Mouse (Mus musculus) lung, postnatal 14 days (tissue): Measurements from ENCODE around the gene Ipmk.
"Not testable (repeated sequence)": the region's sequence is repeated elsewhere in the genome, so short reads cannot be mapped to it uniquely, and the experiment has no call there.

ENCODE experiments used
- DNase-seq: peaks from one replicate; pipeline ENCODE4 v3.0.0; 2021

Ipmk gene

DNA sequence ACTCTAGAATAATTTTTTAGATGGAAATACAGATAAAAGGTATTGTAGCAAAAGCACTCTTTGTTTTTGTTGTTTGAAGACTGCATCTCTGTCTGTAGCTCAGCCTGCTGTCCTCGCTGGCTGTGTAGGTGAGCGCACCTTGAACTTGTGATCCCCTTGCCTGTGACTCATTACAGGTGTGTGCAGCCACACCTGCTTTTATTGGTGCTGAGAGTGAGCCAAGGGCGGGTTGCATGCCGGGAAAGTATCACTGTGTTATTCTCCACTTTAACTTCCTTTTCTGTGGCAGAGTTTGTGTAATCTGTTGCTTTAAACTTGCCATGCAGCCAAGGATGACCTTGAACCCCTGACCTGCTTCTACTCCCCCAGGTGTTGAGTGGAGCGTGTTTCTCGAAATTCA is 28.5 kb downstream of the Ipmk start:
- DNase-seq, result no peak

- no peak for DNase-seq
Measured at GRCm38 (mm10) chr10:71380406-71380805, 32.8 kb downstream of the Ipmk start.

GRCm38 (mm10) chr10:71381471-71382033 is 34.0 kb downstream of the Ipmk start:
- no peak for DNase-seq

DNA sequence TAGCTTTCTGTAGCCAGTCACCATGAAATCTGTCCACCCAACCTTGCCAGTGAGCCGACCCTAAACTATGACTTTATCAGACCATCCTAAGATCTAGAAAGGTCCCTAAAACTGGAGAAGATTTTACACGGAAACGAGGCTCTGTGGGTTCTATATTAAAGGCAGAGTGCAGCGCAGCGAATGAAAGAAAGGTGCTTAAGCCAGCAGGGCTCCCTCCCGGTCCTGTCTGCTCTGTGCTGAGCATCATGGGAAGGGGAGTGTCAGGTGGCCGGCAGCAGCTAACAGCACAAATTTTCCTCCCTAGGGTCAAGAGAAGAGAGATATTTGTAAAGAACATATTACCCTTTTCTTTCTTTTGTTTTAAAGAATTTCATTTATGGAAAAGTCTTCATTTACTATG is 34.5 kb downstream of the Ipmk start:
- no peak for DNase-seq

DNA sequence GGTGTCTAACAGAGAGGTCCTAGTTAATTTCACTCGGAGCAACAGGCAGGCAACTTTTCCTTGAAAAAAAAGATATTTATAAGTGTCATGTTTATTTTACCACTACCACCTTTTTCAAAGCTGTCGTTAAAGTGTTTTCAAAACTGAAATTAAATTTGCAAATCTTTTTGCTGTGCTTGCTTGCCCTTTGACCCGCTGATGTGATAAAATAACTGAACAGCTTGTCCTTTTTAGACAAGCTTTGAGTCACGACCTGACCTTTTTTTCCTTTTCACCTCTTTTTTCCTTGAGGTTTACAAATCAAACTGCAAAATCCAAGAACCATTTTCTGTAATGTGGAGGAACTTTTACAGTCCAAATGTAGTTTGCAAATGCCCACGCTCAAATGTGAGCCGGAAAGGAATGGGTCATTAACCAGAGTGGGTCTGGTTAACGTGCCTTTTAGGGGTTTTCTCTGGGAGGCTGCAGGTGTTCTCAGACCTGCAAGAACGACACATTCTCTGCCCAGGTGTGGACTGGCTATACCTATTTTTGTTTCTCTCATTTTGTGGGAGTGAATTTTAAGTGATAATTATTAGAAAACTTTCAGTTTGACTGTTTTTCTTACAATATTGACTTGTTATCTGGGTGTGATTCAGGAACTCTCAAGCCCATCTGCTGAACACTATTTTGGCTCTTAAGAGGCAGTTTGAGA is 35.4 kb downstream of the Ipmk start:
- no peak for DNase-seq

DNA sequence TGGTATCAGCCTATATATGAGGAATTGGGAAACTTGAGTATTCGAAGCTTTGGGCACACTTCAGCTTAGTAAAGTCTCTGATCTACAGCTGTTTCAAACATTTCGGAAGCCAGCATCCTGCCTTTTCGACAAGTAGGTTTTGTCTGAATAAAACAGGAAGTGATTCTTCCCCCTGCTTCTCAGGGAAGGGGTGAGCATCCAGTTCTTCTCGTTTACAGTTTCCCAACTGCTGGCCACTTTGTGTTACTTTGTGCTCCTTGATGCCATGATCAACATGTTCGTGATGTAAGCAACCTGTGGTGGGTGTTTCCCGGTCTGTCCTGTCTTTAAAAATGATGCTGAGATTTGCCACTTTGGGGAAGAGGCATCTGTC is 36.0 kb downstream of the Ipmk start:
- DNase-seq, result not testable (repeated sequence)

- no peak for DNase-seq
Measured at GRCm38 (mm10) chr10:71384159-71385044, 36.8 kb downstream of the Ipmk start.

GRCm38 (mm10) chr10:71389311-71389710 is 41.7 kb downstream of the Ipmk start:
- DNase-seq, result no peak

- no peak for DNase-seq
Measured at GRCm38 (mm10) chr10:71398383-71399145, 51.0 kb downstream of the Ipmk start.

DNA sequence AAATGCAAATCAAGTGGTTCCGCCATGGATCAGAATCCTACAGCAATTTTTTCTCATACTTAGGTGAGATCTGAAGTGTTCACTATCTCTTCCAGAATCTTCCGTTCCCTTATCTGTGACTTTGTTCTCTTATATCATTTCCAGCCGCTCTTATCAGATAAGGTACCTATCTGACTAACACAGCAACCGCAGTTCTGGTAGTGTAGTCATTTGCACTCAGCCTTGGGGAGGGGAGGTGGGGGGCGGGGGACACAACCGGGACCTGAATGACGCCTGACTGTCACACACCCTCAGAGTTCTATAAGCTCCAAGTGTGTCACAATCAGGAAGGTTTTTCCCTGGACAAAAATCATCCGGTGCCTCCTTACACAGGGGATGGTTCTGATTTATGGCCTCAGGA is 51.8 kb downstream of the Ipmk start:
- no peak for DNase-seq

- DNase-seq, result no peak
Measured at GRCm38 (mm10) chr10:71399987-71400386, 52.4 kb downstream of the Ipmk start.

- peak; percentile 65 for DNase-seq
Measured at GRCm38 (mm10) chr10:71400818-71401646, 53.5 kb downstream of the Ipmk start.

DNA sequence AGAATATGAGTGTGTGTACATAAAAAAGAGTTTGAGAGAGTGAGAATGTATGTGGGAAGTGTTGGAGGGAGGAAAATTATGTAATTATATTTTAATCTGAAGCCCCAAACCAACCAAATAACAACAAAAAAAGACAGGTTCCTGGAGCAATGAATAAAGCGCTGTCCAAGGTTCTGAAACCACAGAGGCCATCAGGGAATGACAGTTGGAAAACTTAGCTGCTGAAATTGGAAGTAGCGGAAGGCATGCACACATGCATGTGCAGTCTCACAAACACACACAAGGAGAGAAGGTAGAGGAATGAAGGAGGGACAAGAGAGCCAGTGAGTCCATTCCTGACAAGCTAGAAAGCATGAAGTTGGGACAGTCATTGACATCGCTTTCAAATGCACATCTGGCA is 56.1 kb downstream of the Ipmk start:
- peak; percentile 10 for DNase-seq

GRCm38 (mm10) chr10:71405523-71406217 is 58.1 kb downstream of the Ipmk start:
- DNase-seq, result no peak

DNA sequence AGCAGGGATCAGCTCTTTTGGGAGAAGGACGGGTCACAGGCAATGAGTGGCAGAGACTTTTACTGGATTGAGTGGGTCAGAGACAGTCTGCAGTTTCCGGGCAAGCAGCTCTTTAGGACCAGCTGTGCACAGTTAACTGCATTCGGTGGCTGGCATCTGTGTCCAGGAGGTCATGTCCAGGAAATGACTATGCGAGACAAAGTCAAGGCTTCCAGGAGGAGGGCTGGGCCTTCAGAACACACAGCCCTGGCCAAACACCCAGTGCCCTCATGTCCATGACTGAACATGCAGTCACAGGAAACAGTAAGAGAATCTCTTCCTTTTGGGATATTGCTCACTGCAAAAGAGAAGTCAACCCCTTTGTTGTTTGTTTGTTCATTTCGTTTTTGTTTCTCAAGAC is 62.4 kb downstream of the Ipmk start:
- DNase-seq, result no peak

DNA sequence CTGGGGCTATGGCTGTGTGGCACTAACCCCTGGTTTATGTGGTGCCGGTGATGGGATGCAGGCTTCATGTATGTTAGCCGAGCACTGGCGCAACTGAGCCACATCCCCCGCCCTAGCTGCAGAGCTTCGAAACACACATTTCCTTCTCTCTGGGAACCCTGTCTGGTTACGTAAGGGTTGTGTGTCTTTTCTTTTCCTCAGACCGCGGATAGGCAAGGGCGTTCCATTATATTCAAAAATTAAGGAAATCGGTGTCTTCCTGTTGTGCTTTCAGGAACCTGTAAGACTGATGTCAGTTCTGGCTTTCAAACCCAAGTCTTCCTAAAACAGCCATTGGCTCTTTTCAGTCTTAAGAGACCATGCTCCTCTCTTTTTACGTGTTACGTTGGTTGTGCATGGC is 65.8 kb downstream of the Ipmk start:
- DNase-seq, result peak; percentile 29

- no peak for DNase-seq
Measured at GRCm38 (mm10) chr10:71421531-71421930, 74.0 kb downstream of the Ipmk start.

GRCm38 (mm10) chr10:71422047-71423037 is 74.8 kb downstream of the Ipmk start:
- peak; percentile 72 for DNase-seq

DNA sequence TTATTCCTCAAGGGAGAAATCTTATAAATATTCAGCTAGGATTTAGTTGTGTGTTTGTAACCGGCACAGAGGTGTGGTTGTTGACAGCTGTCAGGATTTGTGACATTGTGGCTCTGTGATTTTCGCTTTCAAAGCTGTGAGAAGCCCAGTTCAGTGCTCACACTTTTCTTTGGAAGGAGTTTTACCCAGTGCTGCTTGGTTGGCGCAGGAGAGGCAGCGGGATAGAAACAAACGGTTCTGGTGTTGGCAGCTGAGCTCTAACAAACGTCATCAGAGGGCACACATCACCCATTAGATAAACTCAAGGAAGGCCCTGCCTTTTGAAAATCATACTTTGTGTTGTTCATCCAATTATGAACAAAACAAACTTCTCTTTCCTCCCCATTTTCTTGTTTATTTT is 79.2 kb downstream of the Ipmk start:
- DNase-seq, result no peak

DNA sequence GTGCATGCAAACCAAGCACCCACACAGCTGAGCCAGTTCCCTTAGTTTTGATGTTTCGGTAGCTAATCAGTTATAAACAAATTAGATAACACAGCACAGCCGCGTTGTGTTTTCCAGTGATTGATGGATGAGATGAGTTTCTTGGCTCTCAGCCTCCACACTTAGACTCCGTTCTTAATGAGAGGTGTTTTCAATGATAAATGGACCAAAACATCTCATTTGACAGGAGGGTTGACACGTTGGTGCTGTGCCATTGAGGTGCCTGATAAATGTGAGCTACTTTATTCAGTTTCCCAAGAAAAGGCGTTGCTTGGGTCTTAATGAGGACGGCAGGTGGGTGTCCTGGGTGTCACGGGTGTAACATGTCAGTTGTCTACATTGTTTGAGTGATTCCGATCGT is 79.8 kb downstream of the Ipmk start:
- DNase-seq, result no peak
